14 mouse cellular contexts compared by ENCODE assay signal in genomic region chr12:87040166-87040565, GRCm38 (mm10). TPM values are rescaled to one million over a fixed set of nuclear protein-coding genes. Genes with fewer than 3 reads are reported as not detected.
A peak's percentile ranks its signal among the peaks of the same experiment; 100 is the strongest.
DNase-seq lines count a peak whose midpoint lies in the region; ATAC-seq lines count a peak whose summit lies in the region.
"Had no signal": no experiment of that assay in that cellular context is flagged by ENCODE, and none has a peak within 500 bp of the region (broad histone marks: within the 10 kb centered on the region; RNA-seq: fewer than 3 reads in every experiment).

No protein-coding gene starts in this region.

- H3K27ac ChIP-seq in midbrain, embryonic 11.5 days (ENCODE audit: low read depth, low read length), result no peak overlapping the region
- no peak overlapping the region for H3K27ac ChIP-seq in midbrain, embryonic 16.5 days (ENCODE audit: low read length)
- no peak overlapping the region for H3K27ac ChIP-seq in forebrain, embryonic 11.5 days (ENCODE audit: low read depth, low read length)
- H3K27ac ChIP-seq: hindbrain, embryonic 12.5 days; limb, embryonic 13.5 days; neural tube, embryonic 15.5 days had no signal

- H3K9ac ChIP-seq in midbrain, embryonic 11.5 days (ENCODE audit: low read length), result no peak overlapping the region
- no peak overlapping the region for H3K9ac ChIP-seq in midbrain, embryonic 16.5 days (ENCODE audit: low read depth, low read length)
- H3K9ac ChIP-seq in forebrain, embryonic 11.5 days (ENCODE audit: low read length), result no peak overlapping the region
- H3K9ac ChIP-seq: hindbrain, embryonic 12.5 days; limb, embryonic 13.5 days; neural tube, embryonic 15.5 days had no signal

- H3K36me3 ChIP-seq in midbrain, embryonic 11.5 days (ENCODE audit: control insufficient read depth, insufficient read depth, low read length), result no peaks in the 10 kb centered on the region
- H3K36me3 ChIP-seq in midbrain, embryonic 16.5 days (ENCODE audit: control insufficient read depth, insufficient read depth, low read length), result no peaks in the 10 kb centered on the region
- no peaks in the 10 kb centered on the region for H3K36me3 ChIP-seq in forebrain, embryonic 11.5 days (ENCODE audit: control insufficient read depth, insufficient read depth, low read length)
- H3K36me3 ChIP-seq: hindbrain, embryonic 12.5 days; limb, embryonic 13.5 days; neural tube, embryonic 15.5 days had no signal

- H3K27me3 ChIP-seq in midbrain, embryonic 11.5 days (ENCODE audit: control insufficient read depth, insufficient read depth, low read length), result no peaks in the 10 kb centered on the region
- no peaks in the 10 kb centered on the region for H3K27me3 ChIP-seq in midbrain, embryonic 16.5 days (ENCODE audit: control insufficient read depth, insufficient read depth, low read depth, low read length)
- no peaks in the 10 kb centered on the region for H3K27me3 ChIP-seq in forebrain, embryonic 11.5 days (ENCODE audit: control insufficient read depth, insufficient read depth, low read length)
- H3K27me3 ChIP-seq: limb, embryonic 13.5 days; neural tube, embryonic 15.5 days had no signal

- ATAC-seq in cerebellum, adult (ENCODE audit: insufficient number of reproducible peaks, low FRiP score, low TSS enrichment), result no peak
- ATAC-seq in midbrain, embryonic 11.5 days (ENCODE audit: low FRiP score), result no peak
- no peak for ATAC-seq in midbrain, embryonic 16.5 days
- ATAC-seq in forebrain, embryonic 11.5 days (replicated peaks; ENCODE audit: low FRiP score), result no peak

- H3K4me1 ChIP-seq in midbrain, embryonic 11.5 days (ENCODE audit: control insufficient read depth, insufficient read depth, low read length), result peaks cover 7% of the 10 kb centered on the region
- peaks cover 14% of the 10 kb centered on the region for H3K4me1 ChIP-seq in midbrain, embryonic 16.5 days (ENCODE audit: control insufficient read depth, insufficient read depth, low read length)
- H3K4me1 ChIP-seq in forebrain, embryonic 11.5 days (replicated peaks; ENCODE audit: control insufficient read depth, insufficient read depth, low read length), result no peaks in the 10 kb centered on the region; the same call in none of the 2 replicates
- H3K4me1 ChIP-seq: megakaryocyte, embryonic 14.5 days had no signal

- H3K9me3 ChIP-seq in midbrain, embryonic 11.5 days (ENCODE audit: control insufficient read depth, low read length), result no peaks in the 10 kb centered on the region
- no peaks in the 10 kb centered on the region for H3K9me3 ChIP-seq in midbrain, embryonic 16.5 days (replicated peaks; ENCODE audit: control insufficient read depth, low read length, poor library complexity, severe bottlenecking)
- H3K9me3 ChIP-seq in forebrain, embryonic 11.5 days (ENCODE audit: control insufficient read depth, low read length), result no peaks in the 10 kb centered on the region
- H3K9me3 ChIP-seq: hindbrain, embryonic 12.5 days; limb, embryonic 13.5 days; megakaryocyte, embryonic 14.5 days; neural tube, embryonic 15.5 days had no signal

- peak; percentile 29 for DNase-seq in cerebellum, adult 11 months
- peak; percentile 69 for DNase-seq in midbrain, embryonic 11.5 days (ENCODE audit: low spot score, missing footprints)
- DNase-seq in c-Kit-positive CD71-positive TER-119-negative erythroid progenitor cells, embryonic 14.5 days (ENCODE audit: low read depth), result peak; percentile 13
- DNase-seq in mesoderm, embryonic 11.5 days (ENCODE audit: low read depth, low spot score), result peak; percentile 47
- no peak for DNase-seq in forebrain, embryonic 11.5 days (ENCODE audit: low spot score)
- DNase-seq in layer of hippocampus, postnatal 14 days (ENCODE audit: low spot score in 2 of 2), result no peak
- DNase-seq: gastrocnemius, postnatal 25 days; kidney, postnatal 14 days had no signal

- 81% methylated on average over 4 of the region's 4 CpGs for WGBS in midbrain, embryonic 11.5 days
- WGBS in midbrain, embryonic 16.5 days, result 65% methylated on average over 4 of the region's 4 CpGs
- 65% methylated on average over 4 of the region's 4 CpGs for WGBS in forebrain, embryonic 11.5 days

- no peak overlapping the region for H3K4me2 ChIP-seq in midbrain, embryonic 11.5 days
- H3K4me2 ChIP-seq in midbrain, embryonic 16.5 days (ENCODE audit: low read length), result no peak overlapping the region
- H3K4me2 ChIP-seq in forebrain, embryonic 11.5 days (ENCODE audit: low read depth, low read length, severe bottlenecking), result no peak overlapping the region
- H3K4me2 ChIP-seq: hindbrain, embryonic 12.5 days; limb, embryonic 13.5 days; neural tube, embryonic 15.5 days had no signal

- H3K4me3 ChIP-seq in midbrain, embryonic 11.5 days (ENCODE audit: low read depth, low read length), result no peak overlapping the region
- no peak overlapping the region for H3K4me3 ChIP-seq in midbrain, embryonic 16.5 days (ENCODE audit: low read depth, low read length)
- H3K4me3 ChIP-seq in forebrain, embryonic 11.5 days (ENCODE audit: low read depth, low read length), result no peak overlapping the region
- H3K4me3 ChIP-seq: hindbrain, embryonic 12.5 days; limb, embryonic 13.5 days; megakaryocyte, embryonic 14.5 days; neural tube, embryonic 15.5 days had no signal

RNA-seq across cellular contexts. Expression of gene Tmem63c, which starts 19.0 kb away (rescaled TPM):
- 0.64 and 0.77 TPM in 2 replicates for polyA plus RNA-seq in midbrain, embryonic 11.5 days (2014; fragmentation: Nextera tagmentation; extraction: Ambion mirVana)
- polyA plus RNA-seq in midbrain, embryonic 16.5 days (2015; fragmentation: Nextera tagmentation; extraction: Ambion mirVana), result 12.9 and 13.7 TPM in 2 replicates
- polyA plus RNA-seq in forebrain, embryonic 11.5 days (2014; fragmentation: Nextera tagmentation; extraction: Ambion mirVana), result 0.25 and 0.32 TPM in 2 replicates
- total RNA-seq in layer of hippocampus, postnatal 14 days (2021), result 10 to 100 TPM; 30.3 to 33.4 TPM
- total RNA-seq: gastrocnemius, postnatal 25 days had no signal

RNA-seq across cellular contexts. Expression of gene Zdhhc22, which starts 49.9 kb away (rescaled TPM):
- 0.41 and 0.51 TPM in 2 replicates for polyA plus RNA-seq in midbrain, embryonic 11.5 days (2014; fragmentation: Nextera tagmentation; extraction: Ambion mirVana)
- polyA plus RNA-seq in midbrain, embryonic 16.5 days (2015; fragmentation: Nextera tagmentation; extraction: Ambion mirVana), result 24.4 and 28.1 TPM in 2 replicates
- 0.15 and 0.17 TPM in 2 replicates for polyA plus RNA-seq in forebrain, embryonic 11.5 days (2014; fragmentation: Nextera tagmentation; extraction: Ambion mirVana)
- total RNA-seq in layer of hippocampus, postnatal 14 days (2021), result 10 to 100 TPM in 1 of 2 experiments, 1 to 10 TPM in 1; 9.3 to 22.9 TPM
- total RNA-seq: gastrocnemius, postnatal 25 days had no signal
- polyA plus RNA-seq: limb, embryonic 13.5 days had no signal

Comparison
In these comparisons a context has a peak if more than half of its experiments do, and no peak if none do; other contexts are left out.
1. RNA of gene Zdhhc22, which starts 49.9 kb away (polyA plus RNA-seq): 24.4 to 28.1 TPM in midbrain, embryonic 16.5 days; 0.41 to 0.51 TPM in midbrain, embryonic 11.5 days and 0.15 to 0.17 TPM in forebrain, embryonic 11.5 days; every median in the first group is over 10 times any median in the second.
2. DNase-seq: peak in cerebellum, adult 11 months (single experiment), midbrain, embryonic 11.5 days (single experiment), c-Kit-positive CD71-positive TER-119-negative erythroid progenitor cells, embryonic 14.5 days (single experiment) and mesoderm, embryonic 11.5 days (single experiment); none in forebrain, embryonic 11.5 days (single experiment) and layer of hippocampus, postnatal 14 days (0 of 2).